Mouse (Mus musculus): ENCODE results near the gene Drd5. TPM values are rescaled to one million over a fixed set of nuclear protein-coding genes. Genes with fewer than 3 reads are reported as not detected.

Gene Drd5
- total and polyA plus RNA-seq, 3 experiments: not detected

DNA sequence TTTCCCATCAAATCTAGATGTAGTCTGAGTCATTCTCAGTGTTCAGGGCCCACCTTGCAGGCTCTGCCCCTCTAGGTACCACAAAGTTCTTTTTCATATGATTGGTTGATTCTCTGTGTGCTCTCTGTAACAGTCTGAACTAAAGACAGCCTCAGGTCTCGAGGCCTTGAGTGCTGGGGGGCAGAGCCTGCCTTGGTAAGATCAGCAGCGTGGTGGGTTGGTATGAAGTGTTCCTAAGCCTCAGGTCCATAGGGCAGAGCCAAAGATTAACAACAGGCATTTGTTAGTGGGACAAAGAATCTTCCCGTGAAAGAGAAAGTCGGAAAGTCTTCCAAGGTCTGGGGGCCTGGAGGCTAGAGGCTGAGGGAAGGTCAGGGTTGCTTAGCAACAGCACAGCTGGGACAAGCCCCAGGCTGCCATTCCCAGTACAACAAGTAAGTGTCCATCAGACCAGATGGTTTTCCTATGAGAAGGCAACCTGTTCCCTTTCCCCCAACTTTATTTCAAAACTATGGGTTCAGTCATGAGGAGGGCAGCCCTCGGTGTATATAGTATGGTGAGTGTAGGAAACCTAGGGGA is 31.3 kb downstream of the Drd5 start:
- no peak overlapping the region for H3K9ac ChIP-seq (ENCODE audit: control insufficient read depth, low read depth, low read length, poor library complexity, severe bottlenecking)
- DNase-seq (ENCODE audit: low read depth, low spot score): no peak
- H3K36me3 ChIP-seq (ENCODE audit: control insufficient read depth in 1 of 2, insufficient read depth in 2 of 2, low read length in 2 of 2): no peaks in the 10 kb centered on the region
- no peak overlapping the region for H3K27ac ChIP-seq (ENCODE audit: control insufficient read depth, low read depth, low read length)
- TF ChIP-seq ZNF384 (IDR thresholded peaks at IDR 0.05; ENCODE audit: low read depth, low read length) (no peak), TBP (IDR thresholded peaks at IDR 0.05; ENCODE audit: low read depth, low read length) (no peak), SIN3A (IDR thresholded peaks at IDR 0.05; ENCODE audit: low read length) (no peak), ZKSCAN1 (IDR thresholded peaks at IDR 0.05; ENCODE audit: low read depth, low read length) (no peak), ELF1 (IDR thresholded peaks at IDR 0.05; ENCODE audit: low read depth, low read length) (no peak)
- no peaks in the 10 kb centered on the region for H3K4me1 ChIP-seq (ENCODE audit: control insufficient read depth in 1 of 2, insufficient read depth in 2 of 2, low read length in 2 of 2)
- H3K4me3 ChIP-seq (ENCODE audit: control insufficient read depth in 1 of 2, insufficient read depth in 1 of 2, low read depth in 2 of 2, low read length in 2 of 2): no peak overlapping the region
- no peaks in the 10 kb centered on the region for H3K79me2 ChIP-seq (ENCODE audit: control insufficient read depth, insufficient read depth, low read length, poor library complexity)
- no peaks in the 10 kb centered on the region for H3K9me3 ChIP-seq (replicated peaks; ENCODE audit: insufficient read depth, low read length)
- no peaks in the 10 kb centered on the region for H3K27me3 ChIP-seq (ENCODE audit: control insufficient read depth in 1 of 2, insufficient read depth in 2 of 2, low read length in 2 of 2)

DNA sequence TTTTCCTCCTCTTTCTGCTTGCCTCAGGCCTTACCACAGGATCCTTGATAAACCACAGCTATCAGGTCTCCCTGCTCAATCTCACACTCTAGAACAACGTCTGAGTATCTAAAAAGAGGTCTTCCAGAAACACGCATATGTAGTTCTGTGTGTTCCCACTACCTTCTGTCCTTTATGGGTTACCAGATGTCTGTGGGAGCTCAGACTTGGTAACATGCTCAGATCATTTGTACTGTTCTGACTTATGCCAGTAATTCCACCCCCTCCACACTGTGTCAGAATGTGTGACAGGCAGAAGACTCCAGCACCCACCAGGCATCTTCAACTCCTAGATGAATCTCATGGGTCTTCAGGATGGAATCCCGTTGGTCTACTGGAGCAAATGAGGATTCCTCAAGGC is 37.8 kb downstream of the Drd5 start:
- H3K27ac ChIP-seq (ENCODE audit: control insufficient read depth, low read depth, low read length): no peak overlapping the region
- no peak overlapping the region for H3K4me3 ChIP-seq (ENCODE audit: control insufficient read depth in 1 of 2, insufficient read depth in 1 of 2, low read depth in 2 of 2, low read length in 2 of 2)
- no peaks in the 10 kb centered on the region for H3K79me2 ChIP-seq (ENCODE audit: control insufficient read depth, insufficient read depth, low read length, poor library complexity)
- H3K27me3 ChIP-seq (ENCODE audit: control insufficient read depth in 1 of 2, insufficient read depth in 2 of 2, low read length in 2 of 2): no peaks in the 10 kb centered on the region
- H3K4me1 ChIP-seq (ENCODE audit: control insufficient read depth in 1 of 2, insufficient read depth in 2 of 2, low read length in 2 of 2): no peaks in the 10 kb centered on the region
- no peak overlapping the region for H3K9ac ChIP-seq (ENCODE audit: control insufficient read depth, low read depth, low read length, poor library complexity, severe bottlenecking)
- no peaks in the 10 kb centered on the region for H3K9me3 ChIP-seq (replicated peaks; ENCODE audit: insufficient read depth, low read length)
- no peak for DNase-seq (ENCODE audit: low read depth, low spot score)
- TF ChIP-seq ZKSCAN1 (IDR thresholded peaks at IDR 0.05; ENCODE audit: low read depth, low read length): no peak
- no peak for TF ChIP-seq TAL1 (IDR thresholded peaks at IDR 0.05; ENCODE audit: low read length)
- TF ChIP-seq ZC3H11A (IDR thresholded peaks at IDR 0.05; ENCODE audit: low read depth, low read length): no peak
- TF ChIP-seq MAFK (IDR thresholded peaks at IDR 0.05; ENCODE audit: borderline replicate concordance, low read depth, low read length): no peak
- no peak for TF ChIP-seq USF2 (IDR thresholded peaks at IDR 0.05; ENCODE audit: borderline replicate concordance in 1 of 2, insufficient read depth in 1 of 2, low read depth in 1 of 2, low read length in 2 of 2)
- TF ChIP-seq TBP (IDR thresholded peaks at IDR 0.05; ENCODE audit: low read depth, low read length): no peak
- no peak for TF ChIP-seq POLR2AphosphoS5 (IDR thresholded peaks at IDR 0.05; ENCODE audit: borderline replicate concordance, low read depth, low read length)
- TF ChIP-seq KAT2A (conservative IDR thresholded peaks at IDR 0.05; ENCODE audit: low read depth, low read length): no peak
- TF ChIP-seq ZNF384 (IDR thresholded peaks at IDR 0.05; ENCODE audit: low read depth, low read length): no peak
- no peak for TF ChIP-seq MAZ (IDR thresholded peaks at IDR 0.05; ENCODE audit: low read depth, low read length)
- no peak for TF ChIP-seq EP300 (IDR thresholded peaks at IDR 0.05; ENCODE audit: low read depth in 1 of 2, low read length in 2 of 2)
- no peak for TF ChIP-seq MAX (IDR thresholded peaks at IDR 0.05; ENCODE audit: low read length)
- no peak for TF ChIP-seq MYC (IDR thresholded peaks at IDR 0.05; ENCODE audit: low read depth, low read length)
- no peak for TF ChIP-seq GATA1 (IDR thresholded peaks at IDR 0.05; ENCODE audit: low read depth, low read length)
- TF ChIP-seq USF1 (IDR thresholded peaks at IDR 0.05; ENCODE audit: low read depth, low read length): no peak
- TF ChIP-seq MEF2A (IDR thresholded peaks at IDR 0.05; ENCODE audit: extremely low read depth, insufficient replicate concordance, low read depth, low read length, poor library complexity, severe bottlenecking): no peak
- TF ChIP-seq TCF12 (IDR thresholded peaks at IDR 0.05; ENCODE audit: low read depth, low read length): no peak
- no peak for TF ChIP-seq MXI1 (IDR thresholded peaks at IDR 0.05; ENCODE audit: low read depth, low read length)
- TF ChIP-seq CHD1 (IDR thresholded peaks at IDR 0.05; ENCODE audit: low read depth, low read length): no peak
- no peaks in the 10 kb centered on the region for H3K36me3 ChIP-seq (ENCODE audit: control insufficient read depth in 1 of 2, insufficient read depth in 2 of 2, low read length in 2 of 2)
